Mouse (Mus musculus) layer of hippocampus, postnatal 36 days (tissue): ENCODE data around the gene Tex48. TPM values are rescaled to one million over a fixed set of nuclear protein-coding genes. Genes with fewer than 3 reads are reported as not detected.

Source experiments
- total RNA-seq, 2 experiments: library from RNA; stranded (reverse); gene quantifications; 2 replicates each; pipeline ENCODE4 v1.2.3; 2021

The Tex48 gene
- total RNA-seq, 2 experiments from 2014 or later: not detected

Other genes starting within 250 kb of the Tex48 start
- 1 to 10 TPM; 2.8 to 3.0 TPM for gene Akna, start 219.1 kb downstream of the Tex48 start, total RNA-seq
- 10 to 100 TPM; 18.8 to 22.3 TPM for gene Whrn, start 126.4 kb downstream of the Tex48 start, total RNA-seq
- 100 to 1,000 TPM; 124 to 125 TPM for gene Atp6v1g1, start 77.7 kb downstream of the Tex48 start, total RNA-seq
- gene Tmem268, start 63.6 kb downstream of the Tex48 start, total RNA-seq: 1 to 10 TPM; 7.1 to 8.4 TPM
- gene Gm11213, start 17.2 kb downstream of the Tex48 start, total RNA-seq: not detected
- not detected for gene Gm11214, start 41.0 kb upstream of the Tex48 start, total RNA-seq
- gene Tnfsf15, start 122.7 kb upstream of the Tex48 start, total RNA-seq: not detected
- gene Tnfsf8, start 238.9 kb upstream of the Tex48 start, total RNA-seq: not detected